Mouse (Mus musculus): ENCODE measurements around the gene Rasal2. TPM values are rescaled to one million over a fixed set of nuclear protein-coding genes. Genes with fewer than 3 reads are reported as not detected.

Rasal2 gene
- total RNA-seq, 2 experiments from 2014 or later: 45.0 to 47.8 TPM

DNA sequence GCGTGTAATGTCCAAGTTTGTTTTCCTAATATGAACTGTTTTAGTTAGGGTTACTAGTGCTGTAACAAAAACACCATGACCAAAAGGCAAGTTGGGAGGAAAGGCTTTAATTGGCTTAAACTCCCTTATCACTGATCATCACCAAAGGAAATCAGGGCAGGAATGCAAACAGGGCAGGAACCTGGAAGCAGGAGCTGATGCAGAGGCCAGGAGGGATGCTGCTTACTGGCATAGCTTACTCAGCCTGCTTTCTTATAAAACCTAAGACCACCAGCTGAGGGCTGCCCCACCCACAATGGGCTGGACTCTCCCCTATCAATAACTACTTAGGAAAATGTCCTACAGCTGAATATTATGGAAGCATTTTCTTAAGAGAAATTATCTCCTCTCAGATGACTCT, 65.7 kb downstream of the Rasal2 start:
- intact Hi-C loops (cut with DNase I): no loop called here
- DNase-seq: no peak

DNA sequence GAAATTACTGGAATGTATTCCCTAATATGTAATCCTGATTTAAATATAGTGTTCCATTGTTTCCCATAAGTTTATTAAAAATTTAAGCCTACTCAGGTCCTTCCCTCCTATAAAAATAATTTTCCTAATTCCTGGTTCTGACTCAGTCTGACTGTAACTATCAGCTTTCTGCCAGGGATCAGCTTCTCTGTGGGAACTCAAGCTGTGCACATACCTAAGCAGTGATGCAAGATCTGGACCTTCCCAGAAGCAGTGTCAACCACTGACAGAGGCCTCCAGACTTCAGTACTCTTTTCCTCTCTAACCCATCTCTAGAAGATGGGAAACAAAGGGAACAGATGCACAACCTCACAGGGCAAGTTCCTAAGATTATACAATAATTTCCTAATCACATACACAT, 68.9 kb downstream of the Rasal2 start:
- no peak for DNase-seq
- intact Hi-C loops (cut with DNase I): no loop called here

DNA sequence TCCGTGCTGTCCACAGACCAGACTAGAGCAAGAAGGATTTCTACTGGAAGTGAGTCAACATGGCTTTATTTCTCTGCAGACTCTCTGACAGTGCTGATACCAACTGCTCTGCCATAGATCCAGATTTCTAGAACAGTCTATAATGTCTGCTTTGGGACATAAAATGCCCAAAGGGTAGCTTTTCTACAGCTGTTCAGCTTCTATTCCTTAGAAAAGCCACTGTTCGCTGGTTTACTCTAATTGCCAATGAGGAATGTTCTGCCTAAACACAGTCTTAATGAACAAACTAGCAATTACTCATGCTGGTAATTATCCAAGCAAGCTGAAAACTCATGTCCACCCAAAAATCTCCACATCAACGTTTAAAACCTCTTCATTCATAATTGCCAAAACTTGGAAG, 77.6 kb downstream of the Rasal2 start:
- intact Hi-C loops (cut with DNase I): loop anchor here (5.0 kb wide), 1 partner anchor 47 kb away; no protein-coding TSS in a partner anchor
- no peak for DNase-seq

DNA sequence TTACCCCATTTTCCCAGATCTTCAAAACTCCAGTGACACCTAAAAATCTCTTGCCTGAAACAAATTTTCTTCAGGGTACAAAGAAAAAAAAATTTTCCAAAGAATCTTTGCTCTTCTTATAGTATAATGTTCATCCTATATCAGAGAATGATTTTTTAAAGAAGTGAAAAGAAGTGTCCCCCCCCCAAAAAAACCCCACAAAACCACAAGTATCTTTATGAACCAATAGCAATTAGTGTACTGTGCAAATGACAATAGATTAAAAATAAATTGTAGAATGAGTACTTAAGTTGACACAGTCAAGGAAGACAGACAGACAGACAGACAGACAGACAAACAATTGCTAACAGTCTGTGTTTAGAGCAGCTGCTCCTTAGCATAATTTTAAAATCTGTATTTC, 84.3 kb downstream of the Rasal2 start:
- DNase-seq: no peak
- intact Hi-C loops (cut with DNase I): no loop called here

DNA sequence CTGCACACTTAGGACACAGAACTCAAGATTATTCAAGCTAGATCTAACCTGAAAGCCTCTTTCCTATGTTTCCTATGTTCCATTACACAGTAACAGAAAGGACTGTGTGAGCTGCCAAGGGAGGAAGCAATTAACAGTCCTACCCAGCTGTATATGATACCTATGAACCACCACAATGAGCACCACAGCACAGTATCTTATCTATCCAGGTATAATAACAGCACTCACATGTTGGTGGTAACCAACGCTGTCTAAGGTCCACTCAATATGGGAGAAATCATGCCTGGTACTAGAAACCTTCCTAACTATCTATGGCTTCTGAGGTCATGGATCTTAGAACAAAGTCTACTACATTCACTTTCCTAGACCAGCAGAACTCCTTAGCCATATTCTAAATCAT, 89.3 kb downstream of the Rasal2 start:
- intact Hi-C loops (cut with DNase I): no loop called here
- DNase-seq: no peak

DNA sequence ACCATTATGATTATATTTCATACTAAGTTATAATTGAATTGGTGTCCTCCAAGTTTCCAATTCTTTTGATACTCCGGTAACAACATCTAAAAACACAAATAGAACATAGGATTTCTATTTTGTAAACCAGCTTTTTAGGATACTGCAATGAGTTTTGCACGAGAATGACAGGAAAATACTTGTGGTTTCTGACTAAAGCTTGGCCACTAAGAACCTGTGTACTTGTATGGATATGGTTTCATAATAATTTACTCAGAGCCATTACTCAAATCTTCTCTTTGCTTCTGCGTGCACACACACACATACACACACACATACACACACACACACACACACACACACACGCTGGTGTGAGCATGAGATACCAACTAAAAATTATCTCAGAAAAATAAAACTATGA, 93.5 kb downstream of the Rasal2 start:
- intact Hi-C loops (cut with DNase I): no loop called here
- no peak for DNase-seq

DNA sequence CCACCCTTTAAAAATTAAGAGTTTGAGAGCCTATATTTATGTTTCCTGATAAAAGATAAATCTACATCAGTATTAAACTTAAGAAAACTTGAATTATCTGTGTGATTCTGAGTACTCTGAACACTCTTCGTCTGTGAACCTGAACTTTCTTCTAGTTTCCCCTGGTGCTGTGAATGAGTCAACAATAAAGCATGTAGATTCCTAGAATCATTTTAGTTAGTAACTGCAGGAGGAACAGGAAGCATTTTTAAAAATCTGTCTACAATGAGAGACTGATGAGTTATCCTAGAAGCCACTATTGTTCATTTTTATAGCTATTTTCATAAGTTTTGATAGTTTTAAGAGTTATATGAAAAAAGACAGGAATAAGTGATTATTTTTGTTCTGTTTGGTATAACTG, 111.1 kb downstream of the Rasal2 start:
- no peak for DNase-seq
- intact Hi-C loops (cut with DNase I): no loop called here

DNA sequence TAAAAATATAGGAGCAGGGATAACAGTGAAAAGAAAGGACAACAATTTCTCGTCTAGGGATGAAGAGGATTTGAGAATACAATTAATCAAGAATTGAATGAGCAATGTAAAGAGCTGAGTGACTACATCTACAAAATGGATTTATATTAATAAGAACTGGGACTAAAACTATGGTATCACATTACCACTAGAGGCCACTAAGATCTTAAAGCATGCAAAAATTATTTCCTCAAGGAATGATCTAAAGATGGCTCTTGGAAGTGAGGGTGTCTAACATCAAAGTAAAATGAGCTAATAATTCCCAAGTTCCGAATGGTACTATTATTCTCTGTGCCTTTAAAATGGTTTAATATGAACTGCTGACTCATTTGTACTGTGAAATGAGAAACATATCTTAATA, 112.8 kb downstream of the Rasal2 start:
- no peak for DNase-seq

DNA sequence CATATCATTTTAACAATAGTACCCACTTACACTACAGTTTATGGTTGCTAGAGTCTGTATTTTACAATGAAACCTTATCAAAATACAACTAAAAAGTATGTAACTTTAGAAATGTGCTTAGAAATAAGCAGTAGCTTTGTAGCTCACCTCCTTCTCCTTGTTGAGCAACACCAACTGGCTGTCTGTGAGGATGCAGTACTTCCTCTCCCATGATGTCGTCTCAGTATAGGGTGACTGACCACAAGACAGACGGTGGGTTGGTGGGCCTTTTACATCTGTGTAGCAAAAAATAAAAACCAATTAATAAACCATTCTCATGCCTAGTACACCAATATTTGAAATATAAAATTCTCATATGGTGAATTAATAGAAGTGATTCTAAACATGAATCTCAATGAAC, 113.4 kb downstream of the Rasal2 start:
- DNase-seq: no peak
- intact Hi-C loops (cut with DNase I): loop anchor here (10.0 kb wide), 1 partner anchor 236 kb away; no protein-coding TSS in a partner anchor

More for the DNA sequence above, 112.8 kb downstream of the Rasal2 start:
- intact Hi-C loops (cut with DNase I): loop anchor here (10.0 kb wide), 1 partner anchor 235 kb away; no protein-coding TSS in a partner anchor

DNA sequence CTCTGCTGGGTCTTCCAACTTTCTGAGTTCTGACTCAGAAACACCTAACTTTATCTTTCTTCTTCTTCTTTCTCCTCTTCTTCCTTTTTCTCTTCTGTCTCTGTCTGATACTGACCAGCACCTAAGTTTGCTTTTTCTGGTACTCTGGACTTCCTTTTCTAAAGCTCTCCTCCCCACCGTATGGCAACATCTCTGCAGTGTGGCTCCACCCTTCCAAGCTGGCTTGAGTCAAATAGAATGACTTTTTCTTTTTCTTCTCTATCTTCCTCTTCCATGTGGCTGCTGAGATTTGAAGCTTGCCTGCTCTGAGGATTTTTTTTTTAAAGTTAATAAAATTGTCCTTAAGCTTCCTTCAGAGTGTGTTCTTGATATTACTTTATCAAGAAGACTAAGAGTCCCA, 115.3 kb downstream of the Rasal2 start:
- intact Hi-C loops (cut with DNase I): loop anchor here (10.0 kb wide), 1 partner anchor 238 kb away; no protein-coding TSS in a partner anchor
- DNase-seq: no peak

DNA sequence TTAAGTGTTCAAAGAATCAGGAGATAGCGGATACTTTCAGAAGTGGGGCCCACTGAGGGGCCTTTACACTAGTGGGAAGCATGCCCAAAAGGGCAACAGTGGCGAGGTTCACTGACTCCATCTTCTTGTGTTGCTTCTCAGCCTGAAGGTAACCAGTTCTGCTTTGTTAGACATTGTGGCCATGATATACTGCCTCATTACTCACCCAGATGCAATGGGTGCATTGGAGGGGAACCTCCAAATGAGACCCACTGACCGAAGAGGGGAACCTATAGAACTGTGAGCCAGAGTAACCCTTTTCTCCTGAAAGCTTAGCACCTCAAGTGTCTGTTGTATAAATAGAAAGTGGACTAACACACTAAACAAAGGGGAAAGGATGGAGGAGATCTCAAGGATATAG, 116.5 kb downstream of the Rasal2 start:
- intact Hi-C loops (cut with DNase I): loop anchor here (10.0 kb wide), 1 partner anchor 239 kb away; no protein-coding TSS in a partner anchor

DNA sequence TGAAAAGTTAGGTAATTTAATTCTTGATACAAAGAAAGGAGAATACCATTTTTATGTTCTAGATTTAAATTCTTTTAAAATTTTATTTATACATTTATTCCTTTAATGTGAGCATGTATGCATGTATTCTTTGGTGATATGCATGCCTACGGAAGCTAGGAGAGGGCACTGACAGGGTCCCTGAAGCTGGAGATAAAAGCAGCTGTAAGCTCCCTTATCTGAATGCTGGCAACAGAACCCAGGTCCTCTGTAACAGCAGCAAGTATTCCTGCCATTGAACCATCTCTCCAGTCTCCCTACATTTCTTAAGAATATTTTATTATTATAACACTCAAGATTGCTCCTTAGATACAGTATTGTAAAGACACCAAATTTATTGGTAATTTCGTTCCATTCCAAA, 122.2 kb downstream of the Rasal2 start:
- intact Hi-C loops (cut with DNase I): loop anchor here (10.0 kb wide), 1 partner anchor 245 kb away; no protein-coding TSS in a partner anchor
- no peak for DNase-seq

More for the DNA sequence above, 116.5 kb downstream of the Rasal2 start:
- DNase-seq: no peak

DNA sequence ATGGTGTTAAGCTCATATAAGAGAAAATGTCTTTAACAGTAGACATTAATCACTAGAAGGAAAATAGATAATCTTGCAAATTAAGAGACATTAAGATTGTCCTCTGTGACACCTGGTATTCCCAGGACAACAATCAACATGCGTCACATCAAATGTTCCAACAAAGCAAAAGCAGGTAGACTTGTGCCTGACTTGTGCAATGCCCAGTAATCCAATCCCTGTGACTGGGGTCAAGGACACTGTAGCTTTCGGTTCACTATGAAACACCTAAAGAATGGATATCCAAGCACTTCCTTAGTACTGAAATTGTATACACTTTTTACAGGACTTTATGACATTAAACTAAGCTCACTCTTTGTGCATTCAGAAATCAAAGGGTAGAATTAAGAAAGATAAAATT, 123.1 kb downstream of the Rasal2 start:
- intact Hi-C loops (cut with DNase I): loop anchor here (10.0 kb wide), 1 partner anchor 374 kb away; no protein-coding TSS in a partner anchor
- DNase-seq: no peak

DNA sequence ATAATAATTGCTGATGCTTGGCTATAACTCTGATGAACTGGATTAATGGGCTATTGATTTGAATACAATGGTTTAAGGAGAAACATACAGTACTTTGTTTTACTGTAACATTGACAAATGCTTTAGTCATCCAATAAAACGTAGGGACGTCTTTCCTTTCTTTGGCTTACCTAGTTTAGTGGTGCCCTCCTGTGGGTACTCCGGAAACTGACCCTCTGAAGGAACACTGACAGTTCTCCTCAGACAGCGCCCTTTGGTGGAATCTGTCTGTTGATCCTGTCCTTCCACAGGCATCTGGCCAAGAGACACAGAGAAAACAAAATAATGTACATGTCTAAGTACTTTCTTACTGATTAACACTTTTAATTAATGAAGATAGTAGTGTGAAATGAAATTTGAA, 125.8 kb downstream of the Rasal2 start:
- DNase-seq: peak; percentile 54
- intact Hi-C loops (cut with DNase I): loop anchor here (10.0 kb wide), 1 partner anchor 372 kb away; no protein-coding TSS in a partner anchor

DNA sequence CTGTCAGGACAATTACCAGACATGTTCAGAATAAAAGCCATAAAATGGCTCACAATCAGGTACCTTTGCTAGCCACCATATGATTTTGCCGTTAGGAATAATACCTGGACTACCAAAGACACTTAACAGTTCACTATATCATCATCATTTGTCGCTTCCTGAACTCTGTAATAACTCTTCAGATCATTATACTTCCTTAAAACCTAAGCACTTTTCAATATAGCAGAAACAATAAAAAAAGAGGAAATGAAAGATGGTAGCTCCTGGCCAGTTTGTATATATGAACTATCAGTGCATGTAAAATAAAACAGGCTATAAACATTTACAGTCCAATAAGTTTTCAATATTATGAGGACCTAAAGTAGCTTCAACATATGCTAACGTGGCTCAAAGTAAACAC, 127.0 kb downstream of the Rasal2 start:
- DNase-seq: no peak
- intact Hi-C loops (cut with DNase I): loop anchor here (10.0 kb wide), 1 partner anchor 371 kb away; no protein-coding TSS in a partner anchor

DNA sequence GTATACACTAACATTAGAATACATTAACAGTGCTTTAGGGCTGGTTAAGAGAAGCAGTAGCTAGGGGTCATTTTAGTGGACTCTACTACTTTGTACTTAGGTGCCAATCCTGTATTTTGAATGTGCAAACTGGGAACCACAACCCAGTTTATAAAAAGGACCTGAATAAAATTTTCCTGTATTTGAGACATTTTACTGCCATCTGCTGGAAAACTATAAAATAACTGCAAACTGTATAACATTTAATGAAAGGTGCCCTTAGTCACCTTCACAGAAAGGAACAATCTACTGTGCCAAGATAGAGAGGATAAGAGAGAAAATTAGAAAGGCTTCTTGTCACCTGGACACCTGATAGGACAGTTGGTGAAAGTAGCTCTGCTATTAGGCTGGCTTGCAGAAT, 131.6 kb downstream of the Rasal2 start:
- intact Hi-C loops (cut with DNase I): loop anchor here (5.0 to 10.0 kb wide), 2 partner anchors 193 to 366 kb away; no protein-coding TSS in a partner anchor
- DNase-seq: no peak

DNA sequence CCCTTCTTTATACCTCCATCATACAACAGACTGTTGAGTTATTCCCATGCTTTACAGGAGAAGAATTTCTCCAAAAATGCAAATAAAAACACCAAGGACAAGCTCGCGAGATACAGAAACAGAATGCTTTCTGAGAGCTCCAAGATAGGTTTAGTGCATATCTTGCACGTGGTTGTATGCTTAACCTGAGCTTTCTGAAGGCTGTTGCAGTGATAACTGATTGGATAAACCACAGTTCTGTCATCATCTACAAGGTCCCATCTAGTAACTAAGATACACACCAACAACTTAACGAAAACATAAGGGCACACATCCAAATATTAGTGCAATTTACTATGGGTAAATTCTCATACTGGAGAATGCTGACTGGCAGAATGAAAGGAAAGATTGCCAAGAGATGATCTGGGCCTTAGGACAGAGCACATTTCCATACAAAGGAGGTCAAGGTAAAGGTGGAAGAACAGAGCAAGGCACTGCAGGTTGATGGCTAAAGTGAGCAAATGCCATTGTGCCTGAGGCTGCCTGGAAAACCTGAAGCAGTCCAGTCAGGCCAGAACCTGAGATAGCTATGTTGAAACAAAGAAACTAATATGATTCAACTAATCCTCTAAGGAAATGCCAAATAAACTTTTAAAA, 136.6 kb downstream of the Rasal2 start:
- intact Hi-C loops (cut with DNase I): no loop called here
- no peak for DNase-seq

DNA sequence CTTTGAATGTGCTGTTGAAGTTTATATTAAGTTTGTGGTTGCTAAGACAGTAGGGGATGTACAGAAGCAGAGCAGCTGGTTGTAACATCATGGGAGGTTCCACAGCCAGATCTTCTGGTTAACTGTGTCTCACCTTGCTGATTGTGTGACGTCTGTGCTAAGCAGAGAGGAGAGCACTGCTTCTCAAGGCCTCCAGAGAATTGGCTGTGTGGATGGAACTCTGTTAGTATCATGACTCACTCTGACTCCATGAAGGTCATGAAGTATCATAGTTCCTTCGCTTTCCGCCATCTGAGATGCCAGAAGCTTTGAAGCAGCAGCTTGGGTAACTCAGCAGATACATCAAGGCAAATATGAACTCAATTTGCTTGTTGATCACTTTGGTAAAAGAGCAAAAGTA, 144.5 kb downstream of the Rasal2 start:
- intact Hi-C loops (cut with DNase I): no loop called here
- no peak for DNase-seq

DNA sequence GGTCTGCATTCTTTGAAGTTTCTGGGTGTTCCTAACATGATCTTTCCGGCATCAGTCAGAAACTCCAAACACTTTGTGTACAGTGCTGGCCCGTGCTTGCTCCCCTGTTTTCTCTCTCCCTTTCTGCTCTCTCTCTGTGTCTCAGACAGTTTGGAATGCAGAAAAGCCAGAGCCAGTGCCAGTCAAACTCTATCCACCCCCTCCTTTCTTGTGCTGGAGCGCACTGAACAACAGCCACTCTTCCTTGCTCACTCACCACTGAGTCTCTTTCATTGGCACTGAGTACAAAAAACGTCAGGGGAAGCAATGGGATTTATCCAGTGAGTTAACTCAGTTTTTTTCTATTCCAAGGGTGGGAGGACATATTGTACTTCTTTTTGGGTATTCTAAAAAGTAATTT, 155.8 kb downstream of the Rasal2 start:
- DNase-seq: peak; percentile 25
- intact Hi-C loops (cut with DNase I): no loop called here

DNA sequence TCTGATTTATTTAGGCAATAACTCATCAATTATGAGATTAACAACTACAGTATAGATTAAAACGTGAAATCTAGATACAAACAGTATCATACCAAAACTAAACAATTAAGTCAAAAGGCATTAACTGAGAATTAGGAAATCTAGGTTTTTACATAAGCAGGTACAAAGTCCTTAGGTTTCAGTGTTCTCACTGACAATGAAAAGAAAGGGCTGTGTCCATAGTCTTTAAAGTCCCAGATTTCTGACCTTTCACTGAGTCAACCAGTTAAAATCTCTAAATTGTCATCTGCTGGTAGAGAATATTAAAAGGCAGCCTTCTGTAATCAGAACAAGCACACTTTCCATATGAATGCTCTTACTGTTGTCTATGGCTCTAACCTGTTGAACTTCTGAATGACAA, 156.6 kb downstream of the Rasal2 start:
- intact Hi-C loops (cut with DNase I): no loop called here
- DNase-seq: no peak

DNA sequence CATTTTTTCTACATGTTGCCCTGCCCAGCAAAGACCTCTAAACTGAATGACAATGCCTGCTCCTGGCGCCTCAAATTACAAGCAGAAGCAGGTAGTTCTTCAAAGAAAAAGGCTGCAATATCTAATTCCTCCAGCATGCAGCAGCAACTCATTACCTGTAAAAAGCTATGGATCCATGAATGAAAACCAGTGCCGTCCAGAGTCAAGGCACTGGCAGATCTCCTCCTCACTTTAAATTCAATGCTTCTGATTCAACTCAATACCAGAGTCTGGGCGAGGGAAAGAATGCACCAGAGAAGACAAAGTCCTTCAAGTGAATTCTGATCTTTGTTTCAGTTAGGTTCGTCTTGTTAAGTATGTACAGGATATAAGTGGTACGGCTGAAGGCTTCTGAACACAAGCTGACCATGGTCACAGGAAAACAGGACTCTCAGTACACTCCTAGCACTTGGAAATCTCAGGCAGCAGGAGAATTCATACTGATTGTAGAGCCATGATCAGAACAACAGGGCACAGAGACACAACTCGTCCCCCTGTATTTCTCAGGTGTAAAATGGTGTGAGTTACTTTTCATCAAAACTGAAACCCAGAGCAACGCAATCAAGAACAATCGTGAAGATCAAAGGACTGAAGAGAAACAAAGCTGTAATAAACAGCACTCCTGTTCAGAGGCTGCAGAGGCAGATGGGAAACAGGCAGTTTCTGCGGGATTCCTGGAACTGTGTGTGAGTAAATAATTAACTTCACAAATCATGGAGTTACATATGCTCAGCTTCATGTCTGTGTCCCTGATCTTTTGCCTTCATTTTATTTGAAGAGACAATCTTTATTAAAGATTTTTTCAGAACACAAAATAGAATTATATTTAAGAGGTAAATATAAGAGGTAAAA, 158.6 kb downstream of the Rasal2 start:
- DNase-seq: no peak
- intact Hi-C loops (cut with DNase I): no loop called here

DNA sequence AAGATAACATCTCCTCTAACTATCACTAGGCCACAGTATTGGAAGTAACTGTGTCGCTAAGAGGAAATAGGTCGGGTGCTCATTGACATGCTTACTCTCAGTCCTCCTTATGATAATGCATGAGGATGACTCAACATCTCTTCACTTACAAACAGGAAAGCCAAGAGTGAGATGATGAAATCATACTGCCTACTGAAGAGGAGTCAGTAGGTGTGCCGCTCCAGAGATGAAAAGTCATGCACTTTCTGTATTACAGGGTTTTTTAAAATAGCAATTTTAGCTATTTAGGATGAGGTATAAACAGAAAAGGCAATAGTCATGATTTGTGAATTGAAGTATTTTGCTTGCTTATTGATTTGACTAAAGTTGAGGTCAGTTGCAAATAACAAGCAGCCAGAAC, 164.3 kb downstream of the Rasal2 start:
- no peak for DNase-seq
- intact Hi-C loops (cut with DNase I): no loop called here

Measured in left cerebral cortex, postnatal 4 days (tissue).